Mouse (Mus musculus) left cerebral cortex, postnatal 10 days (tissue): ENCODE data around the gene Cphx1. TPM values are rescaled to one million over a fixed set of nuclear protein-coding genes. Genes with fewer than 3 reads are reported as not detected.

Experiments
- total RNA-seq, 2 experiments: library from RNA; stranded (reverse); gene quantifications; 2 replicates each; pipeline ENCODE4 v1.2.3; 2021

Gene Cphx1
- total RNA-seq, 2 experiments from 2014 or later: not detected

Other genes with a start within 250 kb of the Cphx1 start
- 10 to 100 TPM; 21.1 to 22.0 TPM for gene Ppif, start 244.2 kb upstream of the Cphx1 start, total RNA-seq
- gene Zcchc24, start 169.3 kb upstream of the Cphx1 start, total RNA-seq: 10 to 100 TPM; 34.9 to 41.8 TPM
- 10 to 100 TPM in 1 of 2 experiments, 1 to 10 TPM in 1; 9.3 to 11.0 TPM for gene Anxa11, start 96.1 kb upstream of the Cphx1 start, total RNA-seq
- 1 to 10 TPM in 1 of 2 experiments, not detected in 1; 1.4 TPM for gene Plac9a, start 35.2 kb upstream of the Cphx1 start, total RNA-seq
- 10 to 100 TPM; 19.3 to 19.6 TPM for gene Tmem254a, start 10.6 kb upstream of the Cphx1 start, total RNA-seq
- gene Duxbl1, start 40.3 kb downstream of the Cphx1 start, total RNA-seq: under 1 TPM in 1 of 2 experiments, not detected in 1; 0.36 TPM
- 1 to 10 TPM; 1.2 to 3.3 TPM for gene Gm9780, start 104.4 kb downstream of the Cphx1 start, total RNA-seq
- 10 to 100 TPM; 54.7 to 62.9 TPM for gene Tmem254c, start 129.1 kb downstream of the Cphx1 start, total RNA-seq
- not detected for gene Cphx2, start 143.2 kb downstream of the Cphx1 start, total RNA-seq
- not detected for gene Cphx3, start 144.0 kb downstream of the Cphx1 start, total RNA-seq
- gene Duxbl2, start 180.0 kb downstream of the Cphx1 start, total RNA-seq: under 1 TPM; 0.26 to 0.67 TPM
- gene Plac9b, start 244.2 kb downstream of the Cphx1 start, total RNA-seq: 10 to 100 TPM; 14.5 to 20.4 TPM